Mouse (Mus musculus): ENCODE results near the gene Ggta1. TPM values are rescaled to one million over a fixed set of nuclear protein-coding genes. Genes with fewer than 3 reads are reported as not detected.

Ggta1 gene
- polyA plus RNA-seq, 1 experiment from 2014 or later, result 6.3 TPM

DNA sequence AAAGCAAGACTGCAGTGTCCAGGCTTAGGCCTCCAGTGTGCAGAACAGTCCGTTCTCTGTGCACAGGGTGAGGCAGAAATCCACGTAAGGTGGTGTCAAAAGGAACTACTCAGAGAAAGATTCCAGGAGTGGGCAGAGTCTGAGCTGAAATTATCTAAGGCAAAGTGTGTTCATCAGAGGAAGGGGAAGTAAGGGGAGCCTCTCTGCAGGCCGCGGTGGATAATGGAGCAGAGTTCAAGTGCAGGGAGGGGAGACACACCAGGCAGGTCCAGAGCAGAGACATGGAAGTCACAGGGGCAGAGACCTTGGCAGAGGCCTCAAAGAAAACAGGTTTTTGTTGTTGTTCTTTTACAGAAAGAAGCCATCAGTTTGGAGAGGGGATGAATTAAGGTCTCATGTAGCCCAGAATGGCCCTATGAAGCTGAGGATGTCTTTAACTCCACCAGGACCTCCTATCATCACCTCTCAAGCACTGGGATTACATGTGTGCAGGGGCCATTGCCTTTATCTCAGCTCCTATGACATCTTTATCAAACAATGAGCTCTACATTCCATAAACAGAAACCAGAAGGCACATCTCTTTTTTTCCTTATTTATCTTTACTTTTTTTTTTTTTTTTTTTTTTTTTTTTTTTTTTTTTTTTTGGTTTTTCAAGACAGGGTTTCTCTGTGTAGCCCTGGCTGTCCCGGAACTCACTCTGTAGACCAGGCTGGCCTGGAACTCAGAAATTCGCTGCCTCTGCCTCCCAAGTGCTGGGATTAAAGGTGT, 42.7 kb upstream of the Ggta1 start:
- Histone ChIP-seq H3K9me3 (ENCODE audit: control insufficient read depth, low read length) (no peaks in the 10 kb centered on the region), H3K4me1 (ENCODE audit: control insufficient read depth, insufficient read depth, low read length) (no peaks in the 10 kb centered on the region), H3K4me2 (no peak overlapping the region), H3K27ac (ENCODE audit: low read depth, low read length) (no peak overlapping the region), H3K27me3 (ENCODE audit: control insufficient read depth, insufficient read depth, low read length) (no peaks in the 10 kb centered on the region), H3K4me3 (ENCODE audit: low read depth, low read length) (no peak overlapping the region), H3K9ac (ENCODE audit: low read length) (no peak overlapping the region), H3K36me3 (ENCODE audit: control insufficient read depth, insufficient read depth, low read length) (no peaks in the 10 kb centered on the region)
- DNase-seq (ENCODE audit: low spot score, missing footprints) (no peak), ATAC-seq (ENCODE audit: low FRiP score) (no peak)
- WGBS, result 89% methylated on average over 6 of the region's 6 CpGs

DNA sequence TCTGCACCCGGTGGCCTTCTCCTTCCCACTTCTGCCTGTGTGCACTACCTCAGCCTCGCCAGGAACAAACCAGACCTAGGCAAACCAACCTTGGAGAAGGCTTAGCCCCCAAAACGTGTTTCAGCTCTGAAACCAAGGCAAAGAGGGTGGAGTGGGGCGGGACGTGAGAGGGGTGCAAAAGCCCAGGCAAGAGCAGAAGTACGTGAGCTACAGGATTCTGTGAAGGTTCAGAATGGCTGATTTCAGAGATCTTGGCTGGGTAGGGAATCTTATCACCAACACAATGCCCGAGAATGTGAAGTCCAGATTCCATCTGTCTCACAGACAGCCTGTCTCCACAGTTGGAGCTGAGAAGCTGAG, 41.4 kb upstream of the Ggta1 start:
- no peak for ATAC-seq (ENCODE audit: low FRiP score)
- no peak overlapping the region for H3K9ac ChIP-seq (ENCODE audit: low read length)
- H3K4me1 ChIP-seq (ENCODE audit: control insufficient read depth, insufficient read depth, low read length), result no peaks in the 10 kb centered on the region
- no peak for DNase-seq (ENCODE audit: low spot score, missing footprints)
- no peak overlapping the region for H3K27ac ChIP-seq (ENCODE audit: low read depth, low read length)
- no peak overlapping the region for H3K4me2 ChIP-seq
- no peaks in the 10 kb centered on the region for H3K27me3 ChIP-seq (ENCODE audit: control insufficient read depth, insufficient read depth, low read length)
- 80% methylated on average over 7 of the region's 7 CpGs for WGBS
- H3K36me3 ChIP-seq (ENCODE audit: control insufficient read depth, insufficient read depth, low read length), result no peaks in the 10 kb centered on the region
- H3K9me3 ChIP-seq (ENCODE audit: control insufficient read depth, low read length), result no peaks in the 10 kb centered on the region
- H3K4me3 ChIP-seq (ENCODE audit: low read depth, low read length), result no peak overlapping the region

DNA sequence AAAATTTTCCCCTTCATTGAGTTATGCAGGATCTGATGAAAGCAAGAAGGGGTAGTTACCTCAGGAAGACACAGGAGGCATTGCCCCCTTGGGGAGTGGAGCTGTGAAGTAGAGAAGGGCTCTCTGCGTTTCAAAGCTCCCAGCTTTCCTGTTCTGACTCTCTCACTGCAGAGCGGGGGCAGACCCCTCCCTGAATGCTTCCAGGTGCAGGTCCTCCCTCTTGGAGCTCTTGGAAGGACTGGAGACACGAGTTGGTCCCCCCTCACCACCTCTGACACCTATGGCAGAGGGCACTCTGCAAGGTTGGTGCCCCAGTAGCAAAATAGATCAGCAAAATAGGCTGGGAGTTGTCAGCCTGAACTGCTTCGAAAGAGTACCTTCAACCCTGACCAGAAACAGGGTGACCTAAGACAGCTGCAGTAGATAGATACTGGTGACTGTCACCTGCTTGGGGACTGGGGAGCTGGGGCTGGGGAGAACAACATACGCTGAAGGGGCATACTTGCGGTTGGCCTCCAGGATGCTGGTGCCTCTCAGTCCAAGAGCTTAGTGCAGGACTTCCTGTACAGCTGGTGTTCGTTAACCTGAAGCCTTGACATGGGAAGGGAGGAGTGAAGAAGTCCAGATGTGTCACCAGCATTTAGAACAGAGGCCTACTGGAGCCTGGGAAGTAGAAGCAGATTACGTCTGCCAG, 40.8 kb upstream of the Ggta1 start:
- 69% methylated on average over 8 of the region's 8 CpGs for WGBS
- H3K36me3 ChIP-seq (ENCODE audit: control insufficient read depth, insufficient read depth, low read length), result no peaks in the 10 kb centered on the region

DNA sequence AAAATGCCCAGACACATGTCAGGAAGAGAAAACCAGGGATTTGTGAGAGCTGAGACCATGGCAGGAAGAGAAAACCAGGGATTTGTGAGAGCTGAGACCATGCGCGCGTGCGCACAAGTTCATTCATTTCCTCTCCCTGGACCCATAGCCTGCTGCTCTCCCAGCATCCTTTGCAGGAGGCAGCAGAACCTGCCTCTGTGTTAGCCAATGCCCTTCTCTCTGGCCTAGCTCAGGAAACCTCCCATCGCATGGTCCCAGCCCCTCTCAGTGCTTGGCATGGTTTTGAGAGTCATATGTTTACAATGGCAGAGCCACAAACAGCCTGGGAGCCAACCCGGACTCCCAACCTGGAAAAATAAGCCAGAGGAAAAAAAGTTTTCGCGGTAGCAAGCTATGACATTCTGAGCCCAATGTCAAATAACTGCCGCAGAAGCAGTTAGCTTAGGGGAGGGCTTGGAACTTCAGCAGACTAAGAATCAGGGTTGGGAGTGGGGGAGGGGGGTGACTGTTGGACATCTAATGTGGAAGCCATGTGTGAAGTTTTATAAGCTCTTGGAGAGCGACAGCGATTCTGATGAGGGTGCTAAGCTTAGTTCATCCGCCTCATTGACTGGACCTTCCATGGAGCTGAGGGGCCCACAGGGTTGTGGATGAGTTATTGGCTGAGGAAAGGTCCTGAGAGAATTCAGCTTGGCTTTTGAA, 40.1 kb upstream of the Ggta1 start:
- WGBS, result 89% methylated on average over 12 of the region's 12 CpGs
- no peak overlapping the region for H3K4me3 ChIP-seq (ENCODE audit: low read depth, low read length)
- no peak overlapping the region for H3K9ac ChIP-seq (ENCODE audit: low read length)
- no peaks in the 10 kb centered on the region for H3K4me1 ChIP-seq (ENCODE audit: control insufficient read depth, insufficient read depth, low read length)
- no peak overlapping the region for H3K4me2 ChIP-seq
- H3K27me3 ChIP-seq (ENCODE audit: control insufficient read depth, insufficient read depth, low read length), result no peaks in the 10 kb centered on the region
- ATAC-seq (ENCODE audit: low FRiP score) (no peak), DNase-seq (ENCODE audit: low spot score, missing footprints) (peak; percentile 80)
- no peaks in the 10 kb centered on the region for H3K36me3 ChIP-seq (ENCODE audit: control insufficient read depth, insufficient read depth, low read length)
- H3K27ac ChIP-seq (ENCODE audit: low read depth, low read length), result no peak overlapping the region
- H3K9me3 ChIP-seq (ENCODE audit: control insufficient read depth, low read length), result no peaks in the 10 kb centered on the region

More for the DNA sequence above, 40.8 kb upstream of the Ggta1 start:
- Histone ChIP-seq H3K9ac (ENCODE audit: low read length) (no peak overlapping the region), H3K27ac (ENCODE audit: low read depth, low read length) (no peak overlapping the region), H3K4me3 (ENCODE audit: low read depth, low read length) (no peak overlapping the region), H3K9me3 (ENCODE audit: control insufficient read depth, low read length) (no peaks in the 10 kb centered on the region), H3K27me3 (ENCODE audit: control insufficient read depth, insufficient read depth, low read length) (no peaks in the 10 kb centered on the region), H3K4me1 (ENCODE audit: control insufficient read depth, insufficient read depth, low read length) (no peaks in the 10 kb centered on the region), H3K4me2 (no peak overlapping the region)
- ATAC-seq (ENCODE audit: low FRiP score), result no peak
- DNase-seq (ENCODE audit: low spot score, missing footprints), result no peak

GRCm38 (mm10) chr2:35502561-35502960, 39.5 kb upstream of the Ggta1 start:
- no peak overlapping the region for H3K4me3 ChIP-seq (ENCODE audit: low read depth, low read length)
- no peak for ATAC-seq (ENCODE audit: low FRiP score)
- H3K4me1 ChIP-seq (ENCODE audit: control insufficient read depth, insufficient read depth, low read length), result no peaks in the 10 kb centered on the region
- H3K27ac ChIP-seq (ENCODE audit: low read depth, low read length), result no peak overlapping the region
- no peak overlapping the region for H3K9ac ChIP-seq (ENCODE audit: low read length)
- no peaks in the 10 kb centered on the region for H3K9me3 ChIP-seq (ENCODE audit: control insufficient read depth, low read length)
- H3K4me2 ChIP-seq, result no peak overlapping the region
- WGBS, result 92% methylated on average over 3 of the region's 3 CpGs
- peak; percentile 47 for DNase-seq (ENCODE audit: low spot score, missing footprints)
- H3K36me3 ChIP-seq (ENCODE audit: control insufficient read depth, insufficient read depth, low read length), result no peaks in the 10 kb centered on the region
- no peaks in the 10 kb centered on the region for H3K27me3 ChIP-seq (ENCODE audit: control insufficient read depth, insufficient read depth, low read length)

DNA sequence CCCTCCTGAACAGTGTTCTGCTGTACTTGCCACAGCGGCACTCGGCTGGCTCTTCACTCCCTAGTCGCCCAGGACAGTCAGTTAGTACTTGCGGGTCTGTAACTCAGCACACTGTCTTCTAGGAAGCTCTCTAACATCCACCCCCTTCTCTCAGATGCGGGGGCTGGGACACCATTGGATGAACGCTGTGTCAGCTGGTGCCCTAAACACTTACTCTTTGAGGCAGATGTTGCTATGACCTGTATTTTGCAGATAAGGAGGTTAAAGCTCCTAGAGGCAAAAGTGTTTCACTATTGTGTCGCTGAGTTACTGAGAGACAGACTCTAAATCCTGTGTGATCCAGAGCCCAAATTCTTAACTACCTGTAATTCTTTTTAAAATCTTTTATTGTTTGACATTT, 36.4 kb upstream of the Ggta1 start:
- Histone ChIP-seq H3K9ac (ENCODE audit: low read length) (no peak overlapping the region), H3K4me1 (ENCODE audit: control insufficient read depth, insufficient read depth, low read length) (no peaks in the 10 kb centered on the region), H3K36me3 (ENCODE audit: control insufficient read depth, insufficient read depth, low read length) (no peaks in the 10 kb centered on the region), H3K27ac (ENCODE audit: low read depth, low read length) (no peak overlapping the region), H3K4me3 (ENCODE audit: low read depth, low read length) (no peak overlapping the region), H3K27me3 (ENCODE audit: control insufficient read depth, insufficient read depth, low read length) (no peaks in the 10 kb centered on the region), H3K9me3 (ENCODE audit: control insufficient read depth, low read length) (no peaks in the 10 kb centered on the region), H3K4me2 (no peak overlapping the region)
- DNase-seq (ENCODE audit: low spot score, missing footprints) (no peak), ATAC-seq (ENCODE audit: low FRiP score) (no peak)
- WGBS, result 82% methylated on average over 7 of the region's 7 CpGs

GRCm38 (mm10) chr2:35498961-35499360, 35.9 kb upstream of the Ggta1 start:
- Histone ChIP-seq H3K9me3 (ENCODE audit: control insufficient read depth, low read length) (no peaks in the 10 kb centered on the region), H3K4me3 (ENCODE audit: low read depth, low read length) (no peak overlapping the region), H3K9ac (ENCODE audit: low read length) (no peak overlapping the region), H3K4me2 (no peak overlapping the region), H3K4me1 (ENCODE audit: control insufficient read depth, insufficient read depth, low read length) (no peaks in the 10 kb centered on the region), H3K36me3 (ENCODE audit: control insufficient read depth, insufficient read depth, low read length) (no peaks in the 10 kb centered on the region), H3K27ac (ENCODE audit: low read depth, low read length) (no peak overlapping the region), H3K27me3 (ENCODE audit: control insufficient read depth, insufficient read depth, low read length) (no peaks in the 10 kb centered on the region)
- 91% methylated on average over 3 of the region's 3 CpGs for WGBS
- DNase-seq (ENCODE audit: low spot score, missing footprints) (no peak), ATAC-seq (ENCODE audit: low FRiP score) (no peak)

DNA sequence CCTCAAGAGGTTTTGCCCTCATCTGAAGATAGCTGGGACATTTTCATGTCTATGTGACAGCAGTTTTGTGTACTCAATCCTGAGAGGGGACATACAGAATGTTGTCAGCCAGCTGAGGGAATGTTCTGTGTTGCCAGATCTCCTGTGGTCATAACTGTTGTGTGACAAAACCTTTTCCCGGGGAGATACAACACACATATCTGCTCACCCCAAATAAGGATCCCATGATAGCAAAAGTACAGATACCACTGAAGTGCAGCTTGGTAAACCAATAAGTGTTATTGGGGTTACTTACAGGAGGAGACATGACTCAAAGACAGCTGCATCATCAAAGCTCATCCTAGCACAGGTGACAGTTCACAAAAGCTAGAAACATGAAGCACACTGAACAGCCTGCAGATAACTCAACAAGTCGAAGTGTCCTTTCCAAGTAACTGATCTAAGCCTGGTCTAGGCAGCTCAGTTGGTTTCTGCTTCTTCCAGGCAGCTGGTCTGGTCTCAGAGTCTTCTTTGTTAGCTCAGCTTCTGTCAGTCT, 34.7 kb upstream of the Ggta1 start:
- H3K4me1 ChIP-seq (ENCODE audit: control insufficient read depth, insufficient read depth, low read length), result no peaks in the 10 kb centered on the region
- H3K36me3 ChIP-seq (ENCODE audit: control insufficient read depth, insufficient read depth, low read length), result no peaks in the 10 kb centered on the region
- DNase-seq (ENCODE audit: low spot score, missing footprints) (no peak), ATAC-seq (ENCODE audit: low FRiP score) (no peak)
- H3K27ac ChIP-seq (ENCODE audit: low read depth, low read length), result no peak overlapping the region
- no peak overlapping the region for H3K9ac ChIP-seq (ENCODE audit: low read length)
- WGBS, result 78% methylated on average over 2 of the region's 2 CpGs
- H3K27me3 ChIP-seq (ENCODE audit: control insufficient read depth, insufficient read depth, low read length), result no peaks in the 10 kb centered on the region
- no peak overlapping the region for H3K4me3 ChIP-seq (ENCODE audit: low read depth, low read length)
- H3K4me2 ChIP-seq, result no peak overlapping the region
- no peaks in the 10 kb centered on the region for H3K9me3 ChIP-seq (ENCODE audit: control insufficient read depth, low read length)
